Mouse (Mus musculus) cerebellum, postnatal 36 days (tissue): ENCODE data around the gene Gm20662.

ENCODE experiments used
- DNase-seq, 2 experiments: peaks; one replicate each; pipeline ENCODE4 v3.0.0; 2021 to 2022; ENCODE audit warnings: mixed read lengths in 2 of 2

Gm20662 gene

GRCm38 (mm10) chr9:108055061-108055460 lies 58.9 kb downstream of the Gm20662 start:
- DNase-seq = no peak

DNA sequence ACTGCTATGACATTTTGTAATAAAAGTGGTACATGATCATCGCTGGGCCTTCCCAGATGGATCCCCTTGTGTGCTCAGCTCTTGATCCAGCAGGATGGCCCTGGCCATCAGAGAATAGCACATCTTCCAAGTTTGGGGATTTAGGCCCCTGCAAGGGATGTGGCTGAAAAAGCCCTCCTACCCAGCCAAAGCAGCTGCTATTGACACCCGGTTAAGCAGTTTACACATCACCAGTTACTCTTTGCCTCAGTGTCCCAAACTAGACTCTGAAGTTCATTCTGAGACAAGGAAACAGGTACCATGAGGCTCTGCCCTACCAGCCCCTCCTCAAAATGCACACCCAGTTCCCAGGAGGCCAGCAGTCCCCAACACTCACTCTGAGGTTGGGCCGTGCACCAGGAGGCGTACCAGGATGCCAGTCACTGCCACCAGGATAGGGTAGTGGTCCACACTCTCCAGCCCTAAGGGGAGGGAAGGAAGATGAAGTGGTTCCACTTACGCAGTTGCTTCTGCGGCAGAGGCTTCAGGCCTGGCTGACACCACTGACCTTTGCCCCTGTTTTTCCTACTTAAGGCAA lies 59.6 kb downstream of the Gm20662 start:
- DNase-seq = no peak

DNA sequence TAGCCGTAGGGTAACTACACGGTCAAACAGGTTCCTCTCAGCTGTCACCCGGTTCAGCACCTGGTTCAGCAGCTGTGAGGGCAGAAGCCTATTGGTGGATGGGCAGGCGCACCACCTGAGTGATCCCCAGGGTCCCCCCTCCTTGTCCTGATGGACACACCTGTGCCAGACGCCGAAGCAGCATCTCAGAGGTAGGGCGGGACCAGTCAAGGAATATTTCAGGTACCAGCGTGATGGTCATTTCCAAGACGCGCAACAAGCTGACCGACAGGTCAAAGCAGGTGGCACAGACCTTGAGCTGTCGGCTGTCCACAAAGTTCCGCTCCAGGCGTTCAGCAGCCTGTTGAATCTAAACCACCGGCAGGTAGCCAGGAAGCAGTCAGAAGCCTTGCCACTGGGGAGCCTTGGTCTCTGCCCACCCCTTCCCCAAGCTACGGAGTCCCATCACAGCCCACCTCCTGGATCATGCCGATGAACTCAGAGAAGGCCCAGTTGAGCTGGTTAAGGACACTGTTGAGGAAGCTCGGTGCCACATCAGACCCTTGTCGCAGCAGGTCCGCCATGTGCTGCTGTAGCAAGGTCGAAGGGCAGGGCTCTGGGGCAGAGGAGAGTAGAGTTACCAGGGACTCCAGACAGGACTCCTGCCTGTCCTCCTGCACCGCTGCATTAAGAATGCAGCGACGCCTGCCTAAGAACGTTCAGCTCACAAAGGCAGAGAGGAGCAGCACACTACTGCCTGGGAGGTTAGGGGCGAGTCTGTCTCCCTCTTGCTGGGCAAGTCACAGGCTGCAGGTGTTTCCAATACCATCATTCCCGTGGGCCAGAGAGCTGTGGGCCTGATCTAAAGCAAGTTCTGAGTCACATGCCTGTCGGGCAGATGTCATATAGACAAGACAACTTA lies 60.5 kb downstream of the Gm20662 start:
- DNase-seq = peak in 1 of 2 experiments; percentile 10

GRCm38 (mm10) chr9:108057262-108057562 lies 61.1 kb downstream of the Gm20662 start:
- no peak for DNase-seq

- no peak for DNase-seq
Observed at GRCm38 (mm10) chr9:108058291-108058690, 62.1 kb downstream of the Gm20662 start.

GRCm38 (mm10) chr9:108062142-108062541 lies 66.0 kb downstream of the Gm20662 start:
- DNase-seq = no peak

DNA sequence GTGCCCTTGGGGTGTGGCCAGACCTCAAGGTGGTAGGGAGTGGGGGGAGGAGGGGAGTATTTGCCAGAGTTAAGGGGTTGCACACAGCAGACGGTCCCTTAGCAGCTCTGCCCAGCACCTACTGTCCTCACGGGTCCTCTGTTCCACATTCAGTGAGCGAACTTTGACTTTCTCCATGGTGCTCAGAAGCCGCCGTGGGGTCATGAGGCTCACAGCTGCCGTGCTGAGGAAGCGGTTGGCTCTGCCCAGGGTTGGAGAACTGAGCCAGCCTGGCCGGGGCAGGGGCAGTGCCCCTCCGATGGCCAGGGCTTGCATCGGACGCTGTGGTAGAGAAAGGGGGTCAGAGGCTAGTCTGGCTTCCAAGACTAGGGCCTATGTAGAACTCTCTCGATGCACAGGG lies 67.2 kb downstream of the Gm20662 start:
- no peak for DNase-seq

DNA sequence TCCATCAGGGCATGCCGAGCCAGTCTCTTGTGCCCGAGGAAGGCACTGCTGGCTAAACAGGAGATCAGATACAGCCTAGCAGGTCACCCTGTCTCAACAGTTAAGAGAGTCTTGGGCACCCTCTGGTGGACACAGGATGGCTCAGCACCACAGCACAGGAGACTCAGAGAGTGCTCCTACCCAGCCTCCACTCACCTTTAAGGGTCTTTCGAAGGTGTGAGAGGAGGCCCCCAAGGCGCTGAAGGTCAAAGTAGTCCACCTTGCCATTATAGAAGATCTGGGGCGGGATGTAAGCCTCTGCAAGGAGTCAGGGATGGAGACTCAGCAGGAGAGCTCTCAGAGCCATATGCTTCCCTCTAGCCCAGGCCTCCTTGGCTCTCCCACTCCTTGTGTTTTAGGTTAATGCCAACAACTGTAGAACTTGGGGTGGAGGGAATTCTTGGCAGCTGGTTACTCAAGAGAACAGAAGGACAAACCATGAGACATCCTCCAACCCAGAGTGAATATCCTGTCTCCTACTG lies 69.4 kb downstream of the Gm20662 start:
- peak; percentile 75 to 86 for DNase-seq

- no peak for DNase-seq
Observed at GRCm38 (mm10) chr9:108067199-108067598, 71.0 kb downstream of the Gm20662 start.

- peak; percentile 88 to 97 for DNase-seq
Observed at GRCm38 (mm10) chr9:108067900-108068299, 71.8 kb downstream of the Gm20662 start.

GRCm38 (mm10) chr9:108069007-108069406 lies 72.9 kb downstream of the Gm20662 start:
- DNase-seq = no peak

DNA sequence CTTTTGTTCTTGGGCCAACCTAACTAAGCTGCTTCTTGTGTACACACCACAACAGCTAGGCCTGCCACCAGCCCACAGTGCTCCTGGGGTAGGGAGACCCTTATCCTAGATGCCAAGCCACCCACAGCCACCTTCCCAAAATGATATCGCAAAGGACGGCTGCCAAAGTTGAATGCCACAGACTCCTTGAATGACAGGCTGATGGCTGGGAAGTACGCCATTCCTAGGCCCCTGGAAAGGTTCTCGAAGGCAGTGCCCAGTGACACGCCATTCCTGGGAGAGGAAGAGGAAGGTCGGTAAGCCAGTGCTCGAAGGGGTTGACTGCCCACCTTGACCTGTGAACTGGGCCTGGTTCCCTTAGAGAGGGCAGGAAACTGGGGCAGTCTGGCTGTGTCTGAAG lies 73.4 kb downstream of the Gm20662 start:
- no peak for DNase-seq

- no peak for DNase-seq
Observed at GRCm38 (mm10) chr9:108071801-108072200, 75.7 kb downstream of the Gm20662 start.

GRCm38 (mm10) chr9:108072481-108072924 lies 76.4 kb downstream of the Gm20662 start:
- DNase-seq = peak; percentile 65 to 69

DNA sequence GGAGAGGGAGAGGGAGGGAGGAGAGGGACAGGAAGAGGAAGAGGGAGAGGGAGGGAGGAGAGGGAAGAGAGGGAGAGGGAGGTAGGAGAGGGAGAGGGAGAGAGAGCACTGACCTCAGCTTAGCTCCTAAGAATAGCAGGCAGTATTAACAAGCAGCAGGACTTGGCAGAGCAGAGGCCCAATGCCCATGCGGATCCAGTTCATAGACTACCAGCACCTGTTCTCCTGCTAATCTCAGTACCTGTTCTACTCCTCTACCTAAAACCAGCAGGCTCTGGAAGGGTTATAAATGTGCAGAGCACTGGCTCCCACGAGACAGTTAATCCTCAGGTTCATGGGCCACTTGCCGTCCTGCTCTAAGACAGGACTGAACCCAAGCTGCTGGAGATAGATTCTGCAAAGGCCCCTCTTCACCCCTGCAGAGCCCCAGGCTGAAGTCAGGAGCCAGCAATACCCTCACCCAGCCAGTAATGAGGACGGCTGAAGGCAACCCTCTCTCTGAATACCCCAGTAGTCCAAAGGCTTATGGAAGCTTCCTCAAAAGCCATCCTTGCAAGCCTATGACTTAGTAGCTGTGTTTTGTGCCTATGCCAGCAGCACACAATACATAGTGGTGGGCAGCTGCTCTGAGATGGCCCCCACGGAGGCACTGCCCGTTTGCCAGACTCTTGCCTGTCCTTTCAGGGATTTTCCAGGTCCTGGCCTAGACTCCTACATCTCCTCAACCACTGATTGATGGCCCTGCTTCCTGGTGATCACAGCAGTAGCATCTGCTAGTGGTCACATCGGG lies 77.2 kb downstream of the Gm20662 start:
- DNase-seq = peak; percentile 79 to 85

DNA sequence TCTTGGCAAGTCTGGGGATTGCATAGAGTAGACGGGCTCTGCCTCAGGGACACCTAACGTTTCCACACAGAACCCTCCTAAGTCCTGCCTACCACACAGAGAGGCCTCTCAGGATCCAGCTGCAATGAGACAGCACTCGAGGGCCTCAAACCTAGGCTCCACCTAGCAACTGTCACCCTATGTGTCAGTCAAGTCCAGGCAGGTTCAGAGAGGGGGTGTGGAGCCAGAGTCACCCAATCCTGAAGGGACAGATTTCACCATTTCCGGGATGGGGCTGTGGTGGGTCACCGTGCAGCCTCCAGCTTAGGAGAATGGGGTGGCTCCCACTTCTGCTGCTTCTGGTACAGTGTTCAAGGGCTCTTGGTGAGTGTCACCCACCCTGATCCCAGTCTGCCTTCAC lies 84.0 kb downstream of the Gm20662 start, which contains the start of gene Mst1:
Gene Mst1 (plus strand): TSS at position 269 of the 400 bp plus-strand sequence.
- no peak for DNase-seq

- DNase-seq = peak in 1 of 2 experiments; percentile 44
Observed at GRCm38 (mm10) chr9:108082549-108082948, 86.4 kb downstream of the Gm20662 start.

GRCm38 (mm10) chr9:108082988-108083431 lies 86.9 kb downstream of the Gm20662 start, which contains the start of gene Rnf123:
TSS of gene Rnf123 (minus strand) at chr9:108083346.
- no peak for DNase-seq

- no peak for DNase-seq
Observed at GRCm38 (mm10) chr9:108083561-108083960, 87.4 kb downstream of the Gm20662 start.

- DNase-seq = no peak
Observed at GRCm38 (mm10) chr9:108085261-108085660, 89.1 kb downstream of the Gm20662 start.

GRCm38 (mm10) chr9:108090611-108091120 lies 94.5 kb downstream of the Gm20662 start:
- no peak for DNase-seq

- no peak for DNase-seq
Observed at GRCm38 (mm10) chr9:108093586-108093985, 97.4 kb downstream of the Gm20662 start.
